Mouse (Mus musculus): ENCODE data around the gene Htra3.

- TF ChIP-seq CTCF (IDR thresholded peaks at IDR 0.05; ENCODE audit: low read depth) (no peak), EP300 (IDR thresholded peaks at IDR 0.05; ENCODE audit: low read depth) (no peak)
Observed at GRCm38 (mm10) chr5:35673086-35673485, 6.5 kb downstream of the Htra3 start.
